In the genomic region with DNA sequence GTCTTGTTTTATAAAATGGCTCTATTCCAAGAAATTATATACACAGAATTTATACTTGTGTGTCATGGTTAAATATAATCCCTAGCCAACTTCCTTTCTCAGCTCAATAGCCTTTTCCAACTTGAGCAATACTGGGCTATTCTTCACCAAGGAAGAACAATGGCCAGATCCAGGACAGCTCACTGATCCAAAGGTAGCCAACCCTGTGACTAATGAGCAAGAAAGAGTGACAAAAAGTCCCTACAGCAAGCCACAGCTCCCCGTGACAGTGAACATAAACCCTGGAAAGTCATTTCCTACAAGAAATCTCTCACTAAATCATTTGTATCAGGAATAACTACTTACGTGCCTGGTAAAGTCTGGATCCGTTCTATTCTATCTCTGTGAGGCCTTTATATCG, we compare ENCODE assay signal across 24 mouse cellular contexts. TPM values are rescaled to one million over a fixed set of nuclear protein-coding genes. Genes with fewer than 3 reads are reported as not detected.
DNase-seq lines count a peak whose midpoint lies in the region; ATAC-seq and TF ChIP-seq lines count a peak whose summit lies in the region.
"Had no signal": no experiment of that assay in that cellular context is flagged by ENCODE, and none has a peak within 500 bp of the region (broad histone marks: within the 10 kb centered on the region; RNA-seq: fewer than 3 reads in every experiment).

No protein-coding gene starts in this region.

- 82% methylated on average over 4 of the region's 4 CpGs for WGBS in embryonic facial prominence, embryonic 13.5 days
- WGBS in embryonic facial prominence, embryonic 10.5 days = 81% methylated on average over 4 of the region's 4 CpGs
- 57% methylated on average over 4 of the region's 4 CpGs for WGBS in lung, embryonic 14.5 days
- 67% methylated on average over 4 of the region's 4 CpGs for WGBS in stomach, embryonic 16.5 days

- no peak overlapping the region for H3K4me3 ChIP-seq in embryonic facial prominence, embryonic 13.5 days
- no peak overlapping the region for H3K4me3 ChIP-seq in embryonic facial prominence, embryonic 10.5 days
- H3K4me3 ChIP-seq in lung, embryonic 14.5 days (ENCODE audit: low read depth, low read length) = no peak overlapping the region
- no peak overlapping the region for H3K4me3 ChIP-seq in stomach, embryonic 16.5 days (replicated peaks; ENCODE audit: low read length)
- H3K4me3 ChIP-seq: erythroblast, embryonic 14.5 days; heart, embryonic 10.5 days; hindbrain, embryonic 15.5 days; neural tube, embryonic 12.5 days had no signal

- H3K9me3 ChIP-seq in embryonic facial prominence, embryonic 13.5 days = no peaks in the 10 kb centered on the region
- peaks cover 5% of the 10 kb centered on the region for H3K9me3 ChIP-seq in embryonic facial prominence, embryonic 10.5 days
- H3K9me3 ChIP-seq in lung, embryonic 14.5 days (ENCODE audit: low read depth, low read length) = no peaks in the 10 kb centered on the region
- no peaks in the 10 kb centered on the region for H3K9me3 ChIP-seq in stomach, embryonic 16.5 days (replicated peaks; ENCODE audit: control insufficient read depth, low read length)
- H3K9me3 ChIP-seq: hindbrain, embryonic 15.5 days had no signal

- peaks cover 33% of the 10 kb centered on the region for H3K4me1 ChIP-seq in embryonic facial prominence, embryonic 13.5 days
- peaks cover 48% of the 10 kb centered on the region for H3K4me1 ChIP-seq in embryonic facial prominence, embryonic 10.5 days
- H3K4me1 ChIP-seq in lung, embryonic 14.5 days (ENCODE audit: insufficient read depth) = no peaks in the 10 kb centered on the region
- peaks cover 28% of the 10 kb centered on the region for H3K4me1 ChIP-seq in stomach, embryonic 16.5 days (ENCODE audit: control insufficient read depth, insufficient read depth, low read length)

- ATAC-seq in embryonic facial prominence, embryonic 13.5 days (ENCODE audit: insufficient number of reproducible peaks, insufficient read depth, low FRiP score, low TSS enrichment, low read depth) = no peak
- no peak for ATAC-seq in lung, embryonic 14.5 days (ENCODE audit: insufficient read depth)
- ATAC-seq in stomach, embryonic 16.5 days (ENCODE audit: insufficient read depth, low FRiP score) = no peak
- ATAC-seq: forebrain, postnatal 0 days; inflammation-experienced regulatory T-cells, adult 6 months; midbrain, embryonic 16.5 days had no signal

- H3K36me3 ChIP-seq in embryonic facial prominence, embryonic 13.5 days = peaks cover 3% of the 10 kb centered on the region; the same call in 1 of the 2 replicates
- peaks cover 4% of the 10 kb centered on the region for H3K36me3 ChIP-seq in embryonic facial prominence, embryonic 10.5 days (replicated peaks)
- no peaks in the 10 kb centered on the region for H3K36me3 ChIP-seq in lung, embryonic 14.5 days (ENCODE audit: insufficient read depth)
- no peaks in the 10 kb centered on the region for H3K36me3 ChIP-seq in stomach, embryonic 16.5 days (ENCODE audit: control insufficient read depth, insufficient read depth, low read length)
- H3K36me3 ChIP-seq: hindbrain, embryonic 15.5 days; neural tube, embryonic 12.5 days had no signal

- no peak overlapping the region for H3K4me2 ChIP-seq in embryonic facial prominence, embryonic 13.5 days
- no peak overlapping the region for H3K4me2 ChIP-seq in lung, embryonic 14.5 days
- H3K4me2 ChIP-seq in stomach, embryonic 16.5 days (ENCODE audit: low read depth, low read length) = no peak overlapping the region
- H3K4me2 ChIP-seq: hindbrain, embryonic 15.5 days; midbrain, embryonic 11.5 days; neural tube, embryonic 12.5 days had no signal

- DNase-seq in embryonic facial prominence, embryonic 10.5 days (ENCODE audit: low spot score) = no peak
- no peak for DNase-seq in lung, embryonic 14.5 days
- no peak for DNase-seq in lung, postnatal 4 days
- peak; percentile 33 for DNase-seq in NIH3T3 (ENCODE audit: low read depth)
- DNase-seq in kidney, postnatal 4 days = no peak
- DNase-seq: forebrain, postnatal 0 days; gastrocnemius, postnatal 14 days; heart, postnatal 4 days; kidney, adult 8-10 months; liver; lung, adult 2 months; right cerebral cortex, postnatal 4 days; thymus, postnatal 4 days had no signal

- no peaks in the 10 kb centered on the region for H3K27me3 ChIP-seq in embryonic facial prominence, embryonic 13.5 days
- no peaks in the 10 kb centered on the region for H3K27me3 ChIP-seq in embryonic facial prominence, embryonic 10.5 days (replicated peaks; ENCODE audit: low read depth, poor library complexity, severe bottlenecking)
- H3K27me3 ChIP-seq in lung, embryonic 14.5 days (ENCODE audit: insufficient read depth, low read length) = no peaks in the 10 kb centered on the region
- H3K27me3 ChIP-seq in stomach, embryonic 16.5 days (ENCODE audit: control insufficient read depth, insufficient read depth, low read length) = no peaks in the 10 kb centered on the region
- H3K27me3 ChIP-seq: hindbrain, embryonic 15.5 days; neural tube, embryonic 12.5 days had no signal

- H3K27ac ChIP-seq in embryonic facial prominence, embryonic 13.5 days = peak overlapping the region; percentile 53
- H3K27ac ChIP-seq in embryonic facial prominence, embryonic 10.5 days (replicated peaks) = no peak overlapping the region
- peak overlapping the region; percentile 67; the same call in 1 of the 2 replicates for H3K27ac ChIP-seq in lung, embryonic 14.5 days (ENCODE audit: low read depth)
- peak overlapping the region; percentile 53 for H3K27ac ChIP-seq in stomach, embryonic 16.5 days (ENCODE audit: low read length)
- H3K27ac ChIP-seq: heart, embryonic 10.5 days; hindbrain, embryonic 15.5 days; kidney, postnatal 0 days; liver, embryonic 14.5 days; neural tube, embryonic 12.5 days had no signal

- no peak overlapping the region for H3K9ac ChIP-seq in embryonic facial prominence, embryonic 13.5 days
- no peak overlapping the region for H3K9ac ChIP-seq in lung, embryonic 14.5 days
- H3K9ac ChIP-seq in stomach, embryonic 16.5 days (ENCODE audit: low read length) = no peak overlapping the region
- H3K9ac ChIP-seq: forebrain, postnatal 0 days; hindbrain, embryonic 15.5 days; liver, embryonic 14.5 days; neural tube, embryonic 12.5 days had no signal

- no peak for TF ChIP-seq CTCF in lung, embryonic 14.5 days (IDR thresholded peaks at IDR 0.05; ENCODE audit: low read depth)

RNA-seq across cellular contexts. Expression of a gene that starts 35.6 kb away (rescaled TPM):
- 22.6 and 25.1 TPM in 2 replicates for polyA plus RNA-seq in embryonic facial prominence, embryonic 13.5 days (2015; fragmentation: Nextera tagmentation; extraction: Ambion mirVana)
- 18.8 and 19.0 TPM in 2 replicates for polyA plus RNA-seq in embryonic facial prominence, embryonic 10.5 days (2016; fragmentation: Nextera tagmentation; extraction: Ambion mirVana)
- 32.2 and 33.0 TPM in 2 replicates for polyA plus RNA-seq in lung, embryonic 14.5 days (2014; fragmentation: Nextera tagmentation; extraction: Ambion mirVana)
- polyA plus RNA-seq in stomach, embryonic 16.5 days (2015; fragmentation: Nextera tagmentation; extraction: Ambion mirVana) = 20.4 and 21.4 TPM in 2 replicates
